Mouse (Mus musculus) lung, embryonic 14.5 days (tissue): Measurements from ENCODE around the gene Kcnc2. TPM values are rescaled to one million over a fixed set of nuclear protein-coding genes. Genes with fewer than 3 reads are reported as not detected.

ENCODE experiments used
- ATAC-seq: fragments of 200-750 bp; cut with Nextera tagmentation; 2 replicates; pipeline ENCODE4 v1.8.0; 2017; ENCODE audit warnings: mild to moderate bottlenecking, moderate TSS enrichment, moderate library complexity; ENCODE audit not compliant: insufficient read depth
- DNase-seq: peaks from one replicate; pipeline ENCODE4 v3.0.0-alpha.2; 2015
- H3K27ac ChIP-seq: fragments of 300-500 bp; sonication (generic); 2 replicates; pipeline ENCODE4 v1.5.1; 2014; ENCODE audit warnings: low read depth, mild to moderate bottlenecking, moderate library complexity
- H3K27me3 ChIP-seq: fragments of 300-500 bp; sonication (generic); 2 replicates; pipeline ENCODE4 v1.6.1; 2014; ENCODE audit warnings: low read length, control low read depth; ENCODE audit not compliant: insufficient read depth
- H3K36me3 ChIP-seq: fragments of 300-500 bp; sonication (generic); 2 replicates; pipeline ENCODE4 v1.6.1; 2014; ENCODE audit warnings: control low read depth; ENCODE audit not compliant: insufficient read depth
- H3K4me1 ChIP-seq: fragments of 300-500 bp; sonication (generic); 2 replicates; pipeline ENCODE4 v1.6.1; 2014; ENCODE audit warnings: antibody characterized with exemption, control low read depth; ENCODE audit not compliant: insufficient read depth
- H3K4me2 ChIP-seq: fragments of 300-500 bp; sonication (generic); 2 replicates; pipeline ENCODE4 v1.6.1; 2014; ENCODE audit warnings: mild to moderate bottlenecking
- H3K4me3 ChIP-seq: fragments of 300-500 bp; sonication (generic); 2 replicates; pipeline ENCODE4 v1.5.1; 2014; ENCODE audit warnings: low read depth, low read length
- H3K9ac ChIP-seq: fragments of 300-500 bp; sonication (generic); 2 replicates; pipeline ENCODE4 v1.6.1; 2014
- H3K9me3 ChIP-seq: fragments of 300-500 bp; sonication (generic); 2 replicates; pipeline ENCODE4 v1.6.1; 2016; ENCODE audit warnings: low read depth, low read length, control low read depth
- CTCF ChIP-seq: IDR thresholded peaks from 2 replicates; pipeline ENCODE4 v1.5.1; 2016; ENCODE audit warnings: antibody characterized with exemption, low read depth
- WGBS: fragments of 180-500 bp; shearing (Covaris S2); extraction: QIAGEN DNeasy Blood & Tissue Kit; methylation state at CpG from one replicate; pipeline ENCODE4 v1.1.7; 2014; 5-methylcytosine and 5-hydroxymethylcytosine counted together
- polyA plus RNA-seq: library from polyadenylated mRNA; unstranded; fragments of >200 nt; fragmentation: Nextera tagmentation; extraction: Ambion mirVana; gene quantifications from 2 replicates; pipeline ENCODE4 v1.2.1, GENCODE M21; 2014

Kcnc2 gene
- polyA plus RNA-seq, 1 experiment from 2014 or later = 0.13 TPM

DNA sequence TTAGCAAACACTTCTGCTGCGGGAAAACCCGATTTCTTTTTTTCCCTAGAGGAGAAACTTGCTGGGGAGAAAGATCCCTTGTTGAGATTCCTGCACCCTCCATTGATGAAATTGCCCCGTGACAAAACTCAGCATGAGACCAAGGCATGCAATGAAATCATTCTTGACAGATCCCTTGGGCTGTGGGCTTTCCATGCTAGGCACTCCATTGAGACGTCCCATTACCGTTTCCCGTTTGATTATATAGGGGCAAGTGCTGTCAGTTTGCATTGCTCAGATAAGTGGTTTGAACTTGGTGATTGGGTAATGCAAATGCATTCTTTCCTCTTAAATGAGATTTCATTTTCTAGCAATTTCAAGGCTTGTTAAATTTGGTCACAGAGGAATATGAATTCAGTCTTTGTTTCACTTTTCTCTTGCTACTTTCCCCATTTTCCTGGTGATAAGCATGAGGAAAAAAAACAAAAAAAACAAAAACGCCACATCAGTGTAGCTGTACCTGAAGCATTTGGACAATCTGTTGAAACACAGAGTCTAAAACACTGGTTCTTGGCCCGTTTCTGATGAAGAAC lies 123.6 kb downstream of the Kcnc2 start:
- no peaks in the 10 kb centered on the region for H3K27me3 ChIP-seq
- no peak overlapping the region for H3K4me2 ChIP-seq
- H3K36me3 ChIP-seq = no peaks in the 10 kb centered on the region
- ATAC-seq (no peak), DNase-seq (no peak)
- no peaks in the 10 kb centered on the region for H3K4me1 ChIP-seq
- no peak overlapping the region for H3K27ac ChIP-seq
- H3K9ac ChIP-seq = no peak overlapping the region
- H3K9me3 ChIP-seq = no peaks in the 10 kb centered on the region
- H3K4me3 ChIP-seq = no peak overlapping the region
- 64% methylated on average over 8 of the region's 8 CpGs for WGBS
- no peak for TF ChIP-seq CTCF

DNA sequence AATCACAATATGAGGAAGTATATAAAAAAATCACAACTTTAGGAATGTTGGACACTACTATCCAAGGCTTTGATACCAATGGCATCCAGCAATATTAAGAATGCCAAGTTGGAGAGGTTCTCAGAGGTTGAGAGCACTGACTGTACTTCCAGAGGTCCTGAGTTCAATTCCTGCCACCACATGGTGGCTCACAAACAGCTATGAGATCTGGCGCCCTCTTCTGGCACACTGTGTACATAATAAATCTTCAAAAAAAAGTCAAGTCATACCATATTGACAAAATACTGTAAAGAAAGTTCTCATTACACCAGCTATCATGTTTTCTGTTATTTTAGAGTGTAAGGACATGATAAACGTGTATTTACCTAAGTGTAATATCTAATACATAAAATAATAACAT lies 126.3 kb downstream of the Kcnc2 start:
- ATAC-seq (no peak), DNase-seq (peak; percentile 29)
- H3K27ac ChIP-seq = no peak overlapping the region
- H3K36me3 ChIP-seq = no peaks in the 10 kb centered on the region
- H3K4me3 ChIP-seq = no peak overlapping the region
- H3K4me1 ChIP-seq = no peaks in the 10 kb centered on the region
- no peak overlapping the region for H3K9ac ChIP-seq
- 36% methylated on average over 2 of the region's 2 CpGs for WGBS
- H3K9me3 ChIP-seq = no peaks in the 10 kb centered on the region
- no peaks in the 10 kb centered on the region for H3K27me3 ChIP-seq
- no peak overlapping the region for H3K4me2 ChIP-seq
- peak; percentile 32 for TF ChIP-seq CTCF

DNA sequence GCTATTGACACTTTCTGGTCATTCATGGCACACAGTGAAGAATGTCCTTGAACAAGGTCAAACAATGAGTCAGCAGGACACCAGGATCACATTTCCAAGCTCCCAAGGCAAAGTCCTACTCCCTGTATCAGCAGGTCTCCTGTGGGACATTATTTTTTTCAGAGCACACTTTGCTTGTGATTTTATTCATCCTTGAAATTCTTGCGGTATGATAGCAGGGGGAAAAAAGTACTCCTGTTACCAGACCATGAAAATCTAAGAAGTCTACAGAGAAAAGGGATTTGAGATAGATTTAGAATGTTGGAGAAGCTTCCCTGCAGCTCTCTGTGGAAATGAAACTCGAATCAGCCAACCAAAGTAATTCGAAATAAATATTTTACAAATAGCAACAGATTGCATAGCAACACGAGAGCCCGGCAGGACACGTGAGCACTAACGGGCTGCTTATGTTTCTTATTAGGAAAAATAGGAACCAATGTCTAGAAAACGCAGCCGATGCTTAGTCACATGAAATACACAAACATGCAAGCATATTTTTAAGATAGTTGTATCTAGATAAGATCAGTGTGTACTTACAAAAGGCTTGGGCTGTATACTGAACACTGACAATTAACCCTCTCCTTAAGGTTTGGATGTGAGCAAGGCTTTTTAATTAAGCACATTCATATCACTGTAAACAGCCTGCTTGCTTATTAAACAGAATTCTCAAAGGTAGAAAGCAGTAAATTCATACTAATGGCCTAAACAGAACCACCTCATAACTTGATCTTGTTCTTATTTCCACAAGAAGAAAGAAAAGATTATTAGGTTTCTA lies 129.9 kb downstream of the Kcnc2 start:
- TF ChIP-seq CTCF = no peak

DNA sequence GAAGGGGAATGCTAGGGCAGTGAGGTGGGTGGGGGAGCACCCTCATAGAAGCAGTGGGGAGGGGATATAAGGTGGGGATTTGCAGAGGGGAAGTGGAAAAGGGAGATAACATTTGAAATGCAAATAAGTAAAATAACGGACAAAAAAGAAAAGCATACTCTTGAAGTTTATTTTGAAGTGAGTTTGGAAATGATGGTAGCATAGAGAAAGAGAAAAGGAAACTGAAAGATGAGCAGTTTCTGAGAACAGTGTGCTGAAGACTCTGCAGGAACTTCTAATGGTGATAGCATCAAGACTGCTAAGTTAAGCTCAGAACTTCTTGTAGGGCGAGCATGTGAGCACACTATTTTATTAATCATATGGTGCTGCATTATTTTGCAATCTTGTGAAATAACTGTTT lies 138.6 kb downstream of the Kcnc2 start:
- Histone ChIP-seq H3K36me3 (no peaks in the 10 kb centered on the region), H3K9me3 (no peaks in the 10 kb centered on the region), H3K4me1 (no peaks in the 10 kb centered on the region), H3K4me2 (no peak overlapping the region), H3K4me3 (no peak overlapping the region), H3K27me3 (no peaks in the 10 kb centered on the region), H3K27ac (no peak overlapping the region), H3K9ac (no peak overlapping the region)
- no peak for TF ChIP-seq CTCF
- WGBS = 62% methylated on average over 2 of the region's 2 CpGs
- no peak for DNase-seq
- no peak for ATAC-seq

More for the DNA sequence above, 129.9 kb downstream of the Kcnc2 start:
- Histone ChIP-seq H3K27ac (no peak overlapping the region), H3K4me1 (no peaks in the 10 kb centered on the region), H3K27me3 (no peaks in the 10 kb centered on the region), H3K4me2 (no peak overlapping the region), H3K9ac (no peak overlapping the region), H3K4me3 (no peak overlapping the region), H3K9me3 (no peaks in the 10 kb centered on the region), H3K36me3 (no peaks in the 10 kb centered on the region)
- ATAC-seq (no peak), DNase-seq (no peak)
- WGBS = 82% methylated on average over 9 of the region's 9 CpGs

DNA sequence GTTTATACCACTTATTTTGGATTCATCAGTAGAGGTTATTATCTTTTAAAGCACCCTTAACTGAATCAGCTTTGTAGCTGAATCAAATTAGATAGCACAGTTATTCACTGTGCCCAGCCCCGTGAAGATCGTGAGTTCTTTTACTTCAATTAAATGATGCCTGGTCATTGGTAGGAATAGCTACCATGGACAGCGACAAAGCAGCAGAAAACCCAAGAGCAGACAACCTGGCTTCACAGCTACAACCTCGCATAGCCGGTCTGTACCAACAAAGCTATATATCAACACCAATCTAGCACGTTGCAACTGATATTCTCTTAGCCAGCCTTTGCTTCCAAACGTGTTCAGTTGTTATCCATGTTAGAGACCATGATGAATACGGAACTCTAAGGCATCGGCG lies 152.4 kb downstream of the Kcnc2 start:
- Histone ChIP-seq H3K36me3 (no peaks in the 10 kb centered on the region), H3K9me3 (no peaks in the 10 kb centered on the region), H3K4me2 (no peak overlapping the region), H3K9ac (no peak overlapping the region), H3K27ac (no peak overlapping the region), H3K4me1 (no peaks in the 10 kb centered on the region), H3K4me3 (no peak overlapping the region), H3K27me3 (no peaks in the 10 kb centered on the region)
- no peak for TF ChIP-seq CTCF
- WGBS = 50% methylated on average over 10 of the region's 10 CpGs
- DNase-seq = peak; percentile 74
- no peak for ATAC-seq

DNA sequence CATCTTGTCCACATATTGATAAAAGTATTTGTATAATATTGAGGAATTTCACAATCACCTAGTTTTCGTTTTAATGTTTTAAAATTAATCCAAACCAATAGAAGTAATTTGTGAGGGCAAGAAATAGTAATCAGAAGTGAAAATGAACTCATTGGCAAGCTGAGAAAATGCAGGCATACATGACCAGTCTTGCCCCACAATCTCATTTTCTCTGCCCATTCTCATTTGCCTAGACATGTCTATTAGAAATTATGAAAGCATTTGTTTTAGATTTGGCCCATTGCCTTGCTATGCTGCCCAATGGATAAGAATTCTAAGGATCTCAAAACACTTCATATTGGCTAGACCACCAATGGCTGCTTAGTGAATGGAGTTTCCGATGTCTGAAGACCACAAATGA lies 166.0 kb downstream of the Kcnc2 start:
- no peak overlapping the region for H3K9ac ChIP-seq
- no peaks in the 10 kb centered on the region for H3K4me1 ChIP-seq
- ATAC-seq = no peak
- TF ChIP-seq CTCF = no peak
- no peak for DNase-seq
- no peak overlapping the region for H3K4me2 ChIP-seq
- no peaks in the 10 kb centered on the region for H3K36me3 ChIP-seq
- H3K27ac ChIP-seq = no peak overlapping the region
- no peaks in the 10 kb centered on the region for H3K9me3 ChIP-seq
- 71% methylated on average over 2 of the region's 2 CpGs for WGBS
- no peak overlapping the region for H3K4me3 ChIP-seq
- no peaks in the 10 kb centered on the region for H3K27me3 ChIP-seq

DNA sequence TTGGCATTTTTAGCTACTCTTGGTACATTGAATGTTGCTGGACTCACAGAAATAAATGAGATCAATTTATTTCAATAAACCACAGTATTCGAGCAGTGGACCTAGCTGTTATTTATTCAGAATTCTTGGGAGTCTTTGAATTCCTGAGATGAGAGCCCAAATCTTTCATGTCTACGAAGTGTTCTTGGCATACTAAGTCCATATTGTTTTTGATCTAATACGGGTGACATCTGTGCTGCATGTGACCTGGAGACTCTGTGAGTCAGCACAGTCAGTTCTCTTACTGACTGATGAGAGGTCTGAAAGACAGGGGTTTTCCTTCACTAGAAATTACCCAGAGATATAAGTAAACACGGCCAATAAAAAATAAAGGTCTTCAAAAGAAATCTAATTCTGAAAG lies 173.7 kb downstream of the Kcnc2 start:
- 50% methylated on average over 4 of the region's 4 CpGs for WGBS
- H3K27me3 ChIP-seq = no peaks in the 10 kb centered on the region
- no peak overlapping the region for H3K4me2 ChIP-seq
- TF ChIP-seq CTCF = no peak
- ATAC-seq (no peak), DNase-seq (no peak)
- H3K27ac ChIP-seq = no peak overlapping the region
- no peaks in the 10 kb centered on the region for H3K9me3 ChIP-seq
- H3K9ac ChIP-seq = no peak overlapping the region
- no peaks in the 10 kb centered on the region for H3K36me3 ChIP-seq
- H3K4me1 ChIP-seq = no peaks in the 10 kb centered on the region
- H3K4me3 ChIP-seq = no peak overlapping the region
